Mouse (Mus musculus) testis, adult 2 months (tissue): Measurements from ENCODE around the gene Dram1. TPM values are rescaled to one million over a fixed set of nuclear protein-coding genes. Genes with fewer than 3 reads are reported as not detected.

Source experiments
- H3K27ac ChIP-seq: fragments of 200-500 bp; 2 replicates; pipeline ENCODE4 v1.5.1; 2012; ENCODE audit warnings: low read depth, low read length; ENCODE audit not compliant: control insufficient read depth, insufficient read depth
- H3K27me3 ChIP-seq: fragments of 200-500 bp; 2 replicates; pipeline ENCODE4 v1.6.1; 2012; ENCODE audit warnings: mild to moderate bottlenecking, low read length, moderate library complexity; ENCODE audit not compliant: control insufficient read depth, insufficient read depth
- H3K36me3 ChIP-seq: fragments of 200-500 bp; 2 replicates; pipeline ENCODE4 v1.6.1; 2012; ENCODE audit warnings: mild to moderate bottlenecking, low read length; ENCODE audit not compliant: control insufficient read depth, insufficient read depth
- H3K4me1 ChIP-seq: fragments of 200-500 bp; 2 replicates; pipeline ENCODE4 v1.6.1; 2012; ENCODE audit warnings: low read length; ENCODE audit not compliant: control insufficient read depth, insufficient read depth
- H3K4me3 ChIP-seq: fragments of 200-500 bp; 2 replicates; pipeline ENCODE4 v1.5.1; 2012; ENCODE audit warnings: low read depth, mild to moderate bottlenecking, low read length, moderate library complexity, mixed read lengths; ENCODE audit not compliant: control insufficient read depth
- CTCF ChIP-seq: fragments of 200-500 bp; IDR thresholded peaks from 2 replicates; pipeline ENCODE4 v1.5.1; 2012; ENCODE audit warnings: low read depth, mild to moderate bottlenecking, inconsistent platforms, low read length, moderate library complexity; ENCODE audit not compliant: control insufficient read depth, insufficient read depth, insufficient replicate concordance
- POLR2A ChIP-seq: fragments of 200-500 bp; IDR thresholded peaks from 2 replicates; pipeline ENCODE4 v1.6.1; 2012; ENCODE audit warnings: low read depth, mild to moderate bottlenecking, inconsistent platforms, low read length, moderate library complexity; ENCODE audit not compliant: control insufficient read depth
- polyA plus RNA-seq: library from polyadenylated mRNA; depleted of rRNA; stranded (reverse); fragments of >200 nt; gene quantifications from 2 replicates; pipeline ENCODE4 v1.2.3, GENCODE M21; 2012

Gene Dram1
- polyA plus RNA-seq, 1 experiment: 34.2 TPM

DNA sequence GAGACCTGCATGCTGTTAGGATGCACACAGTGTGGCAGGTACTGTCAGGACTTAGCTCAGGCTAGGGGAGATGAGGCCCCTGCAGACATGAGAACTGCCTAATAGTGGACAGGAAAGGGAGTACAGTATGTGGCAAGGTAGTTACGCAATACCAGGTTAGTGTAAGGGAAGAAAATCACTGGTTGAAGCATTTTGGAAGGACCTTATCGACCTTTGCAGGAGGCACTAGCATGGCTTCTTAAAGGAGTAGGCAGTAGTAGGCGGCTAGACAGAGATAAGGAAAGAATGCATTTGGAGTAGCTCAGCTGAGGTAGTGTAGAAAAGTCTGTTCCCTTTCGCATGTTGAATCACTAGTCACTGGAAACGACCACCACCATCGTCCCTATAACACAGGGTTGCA, 6.9 kb upstream of the Dram1 start:
- no peaks in the 10 kb centered on the region; the same call in 1 of the 2 replicates for H3K4me1 ChIP-seq
- H3K27me3 ChIP-seq: no peaks in the 10 kb centered on the region
- H3K4me3 ChIP-seq: no peak overlapping the region
- H3K36me3 ChIP-seq: no peaks in the 10 kb centered on the region
- H3K27ac ChIP-seq: no peak overlapping the region
- no peak for TF ChIP-seq CTCF
- TF ChIP-seq POLR2A: no peak

DNA sequence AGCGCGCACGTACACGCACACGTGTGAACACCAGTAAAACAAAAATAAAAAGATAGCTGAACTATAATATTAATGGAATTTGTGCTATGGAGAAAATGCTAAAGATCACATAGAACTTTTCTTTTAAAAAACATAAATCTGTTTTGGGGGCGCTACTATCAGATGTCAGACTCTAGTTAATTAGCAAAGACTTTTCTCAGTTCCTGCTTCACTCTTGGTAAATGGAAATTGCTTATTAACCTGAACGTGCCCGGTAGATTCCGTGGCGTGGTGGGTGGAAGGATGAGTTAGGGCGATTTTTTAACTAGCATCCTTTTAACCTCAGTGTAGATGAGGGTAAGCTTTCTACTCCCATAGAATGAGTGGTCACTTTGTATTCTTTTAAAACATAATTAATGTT, 6.4 kb upstream of the Dram1 start:
- H3K36me3 ChIP-seq: no peaks in the 10 kb centered on the region
- no peak overlapping the region for H3K4me3 ChIP-seq
- H3K4me1 ChIP-seq: no peaks in the 10 kb centered on the region; the same call in 1 of the 2 replicates
- TF ChIP-seq CTCF (no peak), POLR2A (no peak)
- no peaks in the 10 kb centered on the region for H3K27me3 ChIP-seq
- no peak overlapping the region for H3K27ac ChIP-seq

DNA sequence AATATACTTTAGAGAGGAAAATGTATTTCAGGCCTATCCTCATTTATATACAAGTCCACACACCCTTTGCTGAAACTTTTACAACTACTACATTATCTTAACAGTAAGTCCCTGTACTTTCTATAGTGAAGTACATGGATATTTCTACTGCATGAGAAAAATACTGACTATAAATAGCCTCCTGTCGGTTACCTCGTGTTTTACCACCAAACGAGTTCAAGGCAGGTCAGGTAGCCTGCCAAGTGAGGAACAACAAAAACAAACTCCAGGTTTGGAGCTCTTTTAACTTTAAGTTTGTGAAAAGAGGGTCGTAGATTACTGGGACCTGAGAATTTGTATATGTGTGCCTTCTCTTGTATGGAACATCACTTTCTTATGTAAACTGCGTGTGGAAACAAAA, 5.2 kb upstream of the Dram1 start:
- no peak overlapping the region for H3K4me3 ChIP-seq
- no peak overlapping the region for H3K27ac ChIP-seq
- no peaks in the 10 kb centered on the region for H3K27me3 ChIP-seq
- peaks cover 5% of the 10 kb centered on the region for H3K4me1 ChIP-seq
- H3K36me3 ChIP-seq: no peaks in the 10 kb centered on the region
- TF ChIP-seq CTCF (no peak), POLR2A (no peak)

DNA sequence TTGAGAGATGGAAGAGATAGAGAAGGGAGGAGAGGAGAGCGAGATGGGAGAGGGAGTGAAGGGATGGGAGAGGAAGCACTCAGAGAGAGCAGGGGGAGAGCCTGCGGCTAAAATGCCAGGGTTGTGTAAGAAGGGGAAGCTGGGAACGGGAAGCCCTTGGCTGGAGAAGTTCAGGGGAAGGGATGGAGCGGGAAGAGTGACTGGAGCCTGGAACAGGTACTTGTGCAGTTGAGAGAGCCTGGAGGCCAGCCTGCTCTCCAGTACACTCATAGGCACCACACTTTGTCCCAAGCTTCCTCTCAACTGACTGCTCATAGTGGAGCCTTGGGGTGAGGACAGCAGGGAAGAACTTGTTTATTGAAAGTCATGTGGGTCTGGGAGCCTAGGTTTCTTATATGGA, 4.6 kb upstream of the Dram1 start:
- no peak overlapping the region for H3K27ac ChIP-seq
- no peaks in the 10 kb centered on the region for H3K36me3 ChIP-seq
- no peak for TF ChIP-seq CTCF
- no peak for TF ChIP-seq POLR2A
- no peak overlapping the region for H3K4me3 ChIP-seq
- H3K27me3 ChIP-seq: no peaks in the 10 kb centered on the region
- peaks cover 5% of the 10 kb centered on the region for H3K4me1 ChIP-seq

DNA sequence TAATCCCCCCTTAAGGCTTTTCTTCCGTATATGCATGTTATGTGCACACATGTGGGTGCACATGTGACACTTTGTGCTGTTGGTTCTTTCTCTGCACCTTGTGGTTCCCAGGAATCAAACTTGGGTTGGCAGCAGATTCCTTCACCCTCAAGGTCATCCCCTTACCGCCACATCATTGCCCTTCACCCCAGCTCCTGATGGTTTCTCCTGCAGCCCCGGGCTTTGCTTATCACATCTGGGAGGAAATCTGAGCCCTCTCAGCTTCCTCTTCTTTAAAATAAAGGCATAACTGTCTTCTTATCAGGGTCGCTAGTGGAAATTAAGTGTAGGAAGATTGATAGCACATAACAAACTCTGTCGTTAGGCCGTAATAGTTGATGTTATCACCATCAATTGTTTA, 3.1 kb upstream of the Dram1 start:
- no peaks in the 10 kb centered on the region for H3K27me3 ChIP-seq
- TF ChIP-seq POLR2A (no peak), CTCF (no peak)
- no peak overlapping the region for H3K27ac ChIP-seq
- H3K4me3 ChIP-seq: no peak overlapping the region
- H3K36me3 ChIP-seq: no peaks in the 10 kb centered on the region
- H3K4me1 ChIP-seq: peaks cover 9% of the 10 kb centered on the region

DNA sequence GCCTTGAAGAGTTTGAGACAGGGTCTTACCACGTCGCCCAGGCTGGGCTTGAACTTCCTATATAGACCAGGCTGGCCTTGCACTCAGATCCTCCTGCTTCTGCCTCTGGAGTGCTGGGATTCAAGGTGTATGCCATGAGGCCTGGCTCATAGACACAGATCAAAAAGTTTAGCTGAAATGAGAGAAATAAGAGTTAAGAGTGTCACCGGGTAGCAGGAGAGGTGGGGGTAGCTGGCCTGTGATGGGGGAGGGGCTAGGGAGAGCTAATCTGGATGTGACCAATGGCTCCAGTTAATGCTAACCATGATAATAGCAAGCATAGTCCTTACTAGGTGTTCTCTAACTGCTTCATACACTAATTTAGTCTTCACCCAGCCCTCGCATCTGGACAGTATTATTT, 2.4 kb upstream of the Dram1 start:
- Histone ChIP-seq H3K27me3 (no peaks in the 10 kb centered on the region), H3K27ac (no peak overlapping the region), H3K4me1 (peaks cover 12% of the 10 kb centered on the region), H3K4me3 (no peak overlapping the region), H3K36me3 (no peaks in the 10 kb centered on the region)
- TF ChIP-seq POLR2A: no peak
- TF ChIP-seq CTCF: no peak

DNA sequence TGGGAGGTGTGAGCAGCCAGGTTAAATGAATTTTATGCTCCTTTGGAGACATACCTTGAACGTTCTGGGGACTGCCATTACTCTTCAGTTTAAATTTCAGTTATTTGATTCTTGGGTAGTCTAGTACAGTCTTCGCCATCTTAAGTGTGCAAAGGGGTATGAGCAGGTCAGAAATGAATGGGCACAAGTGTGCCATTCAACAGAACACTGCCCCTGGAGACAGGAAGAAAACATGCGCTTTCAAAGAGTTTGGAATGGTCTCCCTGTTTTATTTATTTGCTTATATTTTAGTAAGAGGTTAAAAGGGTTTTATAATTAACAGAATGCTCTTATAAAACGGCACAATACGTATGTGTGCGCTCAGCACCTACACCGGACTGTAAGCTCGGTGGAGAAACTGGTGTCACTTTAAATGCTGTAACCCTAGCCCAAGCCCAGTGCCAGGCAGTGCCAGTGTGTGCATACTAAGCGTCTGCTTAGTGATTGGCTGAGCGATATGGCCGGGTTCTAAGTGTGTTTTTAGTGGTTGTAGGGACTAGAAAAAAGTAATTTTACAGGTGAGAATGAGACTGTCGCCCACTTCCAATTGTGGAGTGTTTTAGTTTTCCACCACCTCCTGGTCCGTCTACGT, 1.7 kb upstream of the Dram1 start:
- H3K36me3 ChIP-seq: no peaks in the 10 kb centered on the region
- H3K27ac ChIP-seq: no peak overlapping the region
- peaks cover 15% of the 10 kb centered on the region for H3K4me1 ChIP-seq
- TF ChIP-seq POLR2A (no peak), CTCF (no peak)
- H3K27me3 ChIP-seq: no peaks in the 10 kb centered on the region
- no peak overlapping the region for H3K4me3 ChIP-seq
